In genomic region chr19:37233561-37234539, GRCm38 (mm10) we compare ENCODE assay signal across 8 mouse cellular contexts. TPM values are rescaled to one million over a fixed set of nuclear protein-coding genes. Genes with fewer than 3 reads are reported as not detected.
DNase-seq lines count a peak whose midpoint lies in the region; ATAC-seq lines count a peak whose summit lies in the region.

No protein-coding gene starts in this region.

- DNase-seq in CD4-positive, CD25-positive, alpha-beta regulatory T cell, adult 2 months (ENCODE audit: low read depth, low spot score) = peak; percentile 4
- DNase-seq in spleen, adult 12 weeks (ENCODE audit: low spot score) = peak; percentile 43
- no peak for DNase-seq in spleen, adult 18-20 months
- peak; percentile 53 for DNase-seq in hindbrain, embryonic 10.5 days (ENCODE audit: low spot score)
- DNase-seq in layer of hippocampus, adult 11-12 months (ENCODE audit: low spot score) = no peak

- H3K4me3 ChIP-seq in hindbrain, embryonic 10.5 days = peak overlapping the region; percentile 60
- H3K4me3 ChIP-seq in liver, embryonic 15.5 days (replicated peaks) = peak overlapping the region; percentile 69
- peak overlapping the region; percentile 40 for H3K4me3 ChIP-seq in stomach, embryonic 16.5 days (replicated peaks; ENCODE audit: low read length)

- H3K27ac ChIP-seq in hindbrain, embryonic 10.5 days = peak overlapping the region; percentile 53
- peak overlapping the region; percentile 98 for H3K27ac ChIP-seq in liver, embryonic 15.5 days (replicated peaks)
- no peak overlapping the region for H3K27ac ChIP-seq in stomach, embryonic 16.5 days (ENCODE audit: low read length)

- no peaks in the 10 kb centered on the region for H3K9me3 ChIP-seq in hindbrain, embryonic 10.5 days
- H3K9me3 ChIP-seq in liver, embryonic 15.5 days (replicated peaks) = no peaks in the 10 kb centered on the region
- no peaks in the 10 kb centered on the region for H3K9me3 ChIP-seq in stomach, embryonic 16.5 days (replicated peaks; ENCODE audit: control insufficient read depth, low read length)

- peaks cover 60% of the 10 kb centered on the region for H3K27me3 ChIP-seq in hindbrain, embryonic 10.5 days (ENCODE audit: insufficient read depth, poor library complexity, severe bottlenecking)
- H3K27me3 ChIP-seq in liver, embryonic 15.5 days = peaks cover 14% of the 10 kb centered on the region
- H3K27me3 ChIP-seq in stomach, embryonic 16.5 days (ENCODE audit: control insufficient read depth, insufficient read depth, low read length) = peaks cover 21% of the 10 kb centered on the region

- no peaks in the 10 kb centered on the region for H3K36me3 ChIP-seq in hindbrain, embryonic 10.5 days
- no peaks in the 10 kb centered on the region for H3K36me3 ChIP-seq in liver, embryonic 15.5 days (replicated peaks)
- no peaks in the 10 kb centered on the region for H3K36me3 ChIP-seq in stomach, embryonic 16.5 days (ENCODE audit: control insufficient read depth, insufficient read depth, low read length)

- WGBS in hindbrain, embryonic 10.5 days = 4% methylated on average over 63 of the region's 63 CpGs
- 5% methylated on average over 63 of the region's 63 CpGs for WGBS in liver, embryonic 15.5 days (ENCODE audit: insufficient replicate concordance)
- WGBS in stomach, embryonic 16.5 days = 6% methylated on average over 63 of the region's 63 CpGs

- H3K9ac ChIP-seq in liver, embryonic 15.5 days = peak overlapping the region; percentile 79
- H3K9ac ChIP-seq in stomach, embryonic 16.5 days (ENCODE audit: low read length) = peak overlapping the region; percentile 18; the same call in 1 of the 2 replicates

- H3K4me2 ChIP-seq in liver, embryonic 15.5 days = peak overlapping the region; percentile 87
- H3K4me2 ChIP-seq in stomach, embryonic 16.5 days (ENCODE audit: low read depth, low read length) = peak overlapping the region; percentile 53

- no peak for ATAC-seq in CD4-positive, CD25-positive, alpha-beta regulatory T cell, adult 4 months
- no peak for ATAC-seq in liver, embryonic 15.5 days (ENCODE audit: insufficient read depth)
- no peak for ATAC-seq in stomach, embryonic 16.5 days (ENCODE audit: insufficient read depth, low FRiP score)

- peaks cover 22% of the 10 kb centered on the region for H3K4me1 ChIP-seq in hindbrain, embryonic 10.5 days (replicated peaks)
- H3K4me1 ChIP-seq in liver, embryonic 15.5 days (replicated peaks) = peaks cover 69% of the 10 kb centered on the region
- peaks cover 8% of the 10 kb centered on the region; the same call in 1 of the 2 replicates for H3K4me1 ChIP-seq in stomach, embryonic 16.5 days (ENCODE audit: control insufficient read depth, insufficient read depth, low read length)

RNA-seq across cellular contexts. Expression of gene Cpeb3, which starts 25.4 kb away (rescaled TPM):
- not detected for polyA plus RNA-seq in CD4-positive, CD25-positive, alpha-beta regulatory T cell, adult 4 months (2017; shearing (Covaris generic))
- 0.87 and 2.9 TPM in 2 replicates for polyA plus RNA-seq in hindbrain, embryonic 10.5 days (2016; fragmentation: Nextera tagmentation; extraction: Ambion mirVana)
- 3.3 and 4.8 TPM in 2 replicates for polyA plus RNA-seq in liver, embryonic 15.5 days (2015; fragmentation: Nextera tagmentation; extraction: Ambion mirVana)
- polyA plus RNA-seq in stomach, embryonic 16.5 days (2015; fragmentation: Nextera tagmentation; extraction: Ambion mirVana) = 0.37 and 0.79 TPM in 2 replicates

RNA-seq across cellular contexts. Expression of gene March5, which starts 26.5 kb away (rescaled TPM):
- polyA plus RNA-seq in CD4-positive, CD25-positive, alpha-beta regulatory T cell, adult 4 months (2017; shearing (Covaris generic)) = 10 to 100 TPM in 1 of 2 experiments, 1 to 10 TPM in 1; 6.6 to 14.5 TPM
- polyA plus RNA-seq in hindbrain, embryonic 10.5 days (2016; fragmentation: Nextera tagmentation; extraction: Ambion mirVana) = 112 and 116 TPM in 2 replicates
- polyA plus RNA-seq in liver, embryonic 15.5 days (2015; fragmentation: Nextera tagmentation; extraction: Ambion mirVana) = 159 and 162 TPM in 2 replicates
- polyA plus RNA-seq in stomach, embryonic 16.5 days (2015; fragmentation: Nextera tagmentation; extraction: Ambion mirVana) = 50.4 and 51.9 TPM in 2 replicates

Comparison
In these comparisons a context has a peak if more than half of its experiments do, and no peak if none do; other contexts are left out.
1. DNase-seq: peak in CD4-positive, CD25-positive, alpha-beta regulatory T cell, adult 2 months (single experiment), spleen, adult 12 weeks (single experiment) and hindbrain, embryonic 10.5 days (single experiment); none in spleen, adult 18-20 months (0 of 2) and layer of hippocampus, adult 11-12 months (single experiment).
2. Peak in every context shown above with its lines, with median percentiles within 50 percentile points of each other: H3K4me3 ChIP-seq.